Mouse (Mus musculus): Measurements from ENCODE around the gene Skp2. TPM values are rescaled to one million over a fixed set of nuclear protein-coding genes. Genes with fewer than 3 reads are reported as not detected.

Skp2 gene
- polyA plus RNA-seq, 1 experiment from 2014 or later: 50.3 TPM

Other genes with a start within 250 kb of the Skp2 start
- gene Ranbp3l, start 187.5 kb downstream of the Skp2 start, polyA plus RNA-seq (2015; fragmentation: Nextera tagmentation; extraction: Ambion mirVana): 0.60 and 0.75 TPM in 2 replicates
- gene Nadk2, start 84.2 kb downstream of the Skp2 start, polyA plus RNA-seq (2015; fragmentation: Nextera tagmentation; extraction: Ambion mirVana): 21.2 and 29.7 TPM in 2 replicates
- 2.8 and 3.2 TPM in 2 replicates for gene Lmbrd2, start 14.9 kb downstream of the Skp2 start, polyA plus RNA-seq (2015; fragmentation: Nextera tagmentation; extraction: Ambion mirVana)
- 0.12 and 0.16 TPM in 2 replicates for gene Ugt3a1, start 121.5 kb upstream of the Skp2 start, polyA plus RNA-seq (2015; fragmentation: Nextera tagmentation; extraction: Ambion mirVana)
- gene Ugt3a2, start 180.1 kb upstream of the Skp2 start, polyA plus RNA-seq (2015; fragmentation: Nextera tagmentation; extraction: Ambion mirVana): not detected in 2 replicates

All from stomach, embryonic 16.5 days (tissue).